Mouse (Mus musculus): ENCODE measurements around the gene 1700123O20Rik. TPM values are rescaled to one million over a fixed set of nuclear protein-coding genes. Genes with fewer than 3 reads are reported as not detected.

The 1700123O20Rik gene
- polyA plus RNA-seq, 1 experiment from 2014 or later = 84.9 TPM

GRCm38 (mm10) chr14:54709054-54709453, 23.0 kb downstream of the 1700123O20Rik start:
- ATAC-seq (ENCODE audit: low FRiP score, low read depth) = no peak
- no peak overlapping the region for H3K4me3 ChIP-seq
- 90% methylated on average over 9 of the region's 9 CpGs for WGBS

GRCm38 (mm10) chr14:54712074-54712473, 26.1 kb downstream of the 1700123O20Rik start, which contains the start of gene Cebpe:
TSS of gene Cebpe (minus strand) at chr14:54712174.
- H3K9me3 ChIP-seq = no peaks in the 10 kb centered on the region
- H3K4me2 ChIP-seq (replicated peaks) = no peak within 1 kb of the TSS
- no peak for ATAC-seq (ENCODE audit: low FRiP score, low read depth)
- peaks cover 7% of the 10 kb centered on the region; the same call in 1 of the 2 replicates for H3K27me3 ChIP-seq
- no peak within 1 kb of the TSS for H3K4me3 ChIP-seq
- H3K4me1 ChIP-seq = no peaks in the 10 kb centered on the region; the same call in 1 of the 2 replicates
- no peak within 1 kb of the TSS for H3K9ac ChIP-seq (replicated peaks)
- no peaks in the 10 kb centered on the region for H3K36me3 ChIP-seq
- no peak within 1 kb of the TSS for H3K27ac ChIP-seq (replicated peaks)
- WGBS = 85% methylated on average over 7 of the region's 7 CpGs

More at GRCm38 (mm10) chr14:54709054-54709453, 23.0 kb downstream of the 1700123O20Rik start:
- no peaks in the 10 kb centered on the region for H3K4me1 ChIP-seq
- H3K9me3 ChIP-seq = no peaks in the 10 kb centered on the region
- no peak overlapping the region for H3K9ac ChIP-seq (replicated peaks)
- H3K4me2 ChIP-seq (replicated peaks) = no peak overlapping the region
- H3K36me3 ChIP-seq = no peaks in the 10 kb centered on the region
- H3K27me3 ChIP-seq = no peaks in the 10 kb centered on the region
- H3K27ac ChIP-seq (replicated peaks) = no peak overlapping the region

- Histone ChIP-seq H3K27ac (replicated peaks) (no peak overlapping the region), H3K4me3 (no peak overlapping the region), H3K9me3 (no peaks in the 10 kb centered on the region), H3K36me3 (no peaks in the 10 kb centered on the region), H3K4me2 (replicated peaks) (no peak overlapping the region), H3K9ac (replicated peaks) (no peak overlapping the region), H3K27me3 (peaks cover 7% of the 10 kb centered on the region; the same call in 1 of the 2 replicates), H3K4me1 (no peaks in the 10 kb centered on the region; the same call in 1 of the 2 replicates)
- WGBS = 77% methylated on average over 8 of the region's 8 CpGs
- ATAC-seq (ENCODE audit: low FRiP score, low read depth) = no peak
These were observed 26.8 kb downstream of the 1700123O20Rik start for GRCm38 (mm10) chr14:54712861-54713260.

GRCm38 (mm10) chr14:54714121-54714520, 28.1 kb downstream of the 1700123O20Rik start:
- Histone ChIP-seq H3K36me3 (no peaks in the 10 kb centered on the region), H3K4me2 (replicated peaks) (peak overlapping the region; percentile 66), H3K27ac (replicated peaks) (no peak overlapping the region), H3K4me3 (peak overlapping the region; percentile 35), H3K27me3 (peaks cover 7% of the 10 kb centered on the region; the same call in 1 of the 2 replicates), H3K9me3 (no peaks in the 10 kb centered on the region), H3K9ac (replicated peaks) (peak overlapping the region; percentile 55; the same call in 1 of the 2 replicates), H3K4me1 (no peaks in the 10 kb centered on the region; the same call in 1 of the 2 replicates)
- ATAC-seq (ENCODE audit: low FRiP score, low read depth) = peak; percentile 48; the same call in 1 of the 2 replicates
- 3% methylated on average over 13 of the region's 13 CpGs for WGBS

- H3K4me3 ChIP-seq = peak overlapping the region; percentile 35
- H3K27ac ChIP-seq (replicated peaks) = no peak overlapping the region
- 2% methylated on average over 15 of the region's 15 CpGs for WGBS
- H3K4me2 ChIP-seq (replicated peaks) = peak overlapping the region; percentile 66
- H3K9me3 ChIP-seq = no peaks in the 10 kb centered on the region
- no peaks in the 10 kb centered on the region for H3K36me3 ChIP-seq
- H3K4me1 ChIP-seq = no peaks in the 10 kb centered on the region; the same call in 1 of the 2 replicates
- peak; percentile 55; the same call in 1 of the 2 replicates for ATAC-seq (ENCODE audit: low FRiP score, low read depth)
- H3K9ac ChIP-seq (replicated peaks) = peak overlapping the region; percentile 55
- peaks cover 7% of the 10 kb centered on the region; the same call in 1 of the 2 replicates for H3K27me3 ChIP-seq
These were observed 28.6 kb downstream of the 1700123O20Rik start for GRCm38 (mm10) chr14:54714617-54715081.

GRCm38 (mm10) chr14:54715402-54715801, 29.4 kb downstream of the 1700123O20Rik start:
- no peak overlapping the region for H3K9ac ChIP-seq (replicated peaks)
- no peaks in the 10 kb centered on the region for H3K9me3 ChIP-seq
- ATAC-seq (ENCODE audit: low FRiP score, low read depth) = no peak
- H3K4me2 ChIP-seq (replicated peaks) = no peak overlapping the region
- no peaks in the 10 kb centered on the region for H3K36me3 ChIP-seq
- H3K4me1 ChIP-seq = no peaks in the 10 kb centered on the region; the same call in 1 of the 2 replicates
- no peak overlapping the region for H3K4me3 ChIP-seq
- WGBS = 75% methylated on average over 1 of the region's 1 CpGs
- no peak overlapping the region for H3K27ac ChIP-seq (replicated peaks)
- H3K27me3 ChIP-seq = peaks cover 7% of the 10 kb centered on the region; the same call in 1 of the 2 replicates

- no peak for ATAC-seq (ENCODE audit: low FRiP score, low read depth)
- WGBS = 90% methylated on average over 11 of the region's 11 CpGs
- no peak overlapping the region for H3K4me3 ChIP-seq
These were observed 34.0 kb downstream of the 1700123O20Rik start for GRCm38 (mm10) chr14:54720041-54720440.

GRCm38 (mm10) chr14:54720654-54721350, 34.8 kb downstream of the 1700123O20Rik start:
- ATAC-seq (ENCODE audit: low FRiP score, low read depth) = no peak
- no peak overlapping the region for H3K4me2 ChIP-seq (replicated peaks)
- no peaks in the 10 kb centered on the region for H3K9me3 ChIP-seq
- WGBS = 85% methylated on average over 7 of the region's 7 CpGs
- H3K4me3 ChIP-seq = no peak overlapping the region
- no peaks in the 10 kb centered on the region for H3K27me3 ChIP-seq
- H3K9ac ChIP-seq (replicated peaks) = no peak overlapping the region
- H3K27ac ChIP-seq (replicated peaks) = no peak overlapping the region
- H3K36me3 ChIP-seq = no peaks in the 10 kb centered on the region
- no peaks in the 10 kb centered on the region for H3K4me1 ChIP-seq

More at GRCm38 (mm10) chr14:54720041-54720440, 34.0 kb downstream of the 1700123O20Rik start:
- Histone ChIP-seq H3K9me3 (no peaks in the 10 kb centered on the region), H3K36me3 (no peaks in the 10 kb centered on the region), H3K4me1 (no peaks in the 10 kb centered on the region; the same call in 1 of the 2 replicates), H3K27me3 (peaks cover 4% of the 10 kb centered on the region; the same call in 1 of the 2 replicates), H3K4me2 (replicated peaks) (no peak overlapping the region), H3K27ac (replicated peaks) (no peak overlapping the region), H3K9ac (replicated peaks) (no peak overlapping the region)

- Histone ChIP-seq H3K4me1 (no peaks in the 10 kb centered on the region), H3K9ac (replicated peaks) (no peak overlapping the region), H3K9me3 (no peaks in the 10 kb centered on the region), H3K4me2 (replicated peaks) (no peak overlapping the region), H3K27me3 (no peaks in the 10 kb centered on the region), H3K27ac (replicated peaks) (no peak overlapping the region), H3K4me3 (no peak overlapping the region), H3K36me3 (no peaks in the 10 kb centered on the region)
- no peak for ATAC-seq (ENCODE audit: low FRiP score, low read depth)
- 83% methylated on average over 10 of the region's 10 CpGs for WGBS
These were observed 35.7 kb downstream of the 1700123O20Rik start for GRCm38 (mm10) chr14:54721711-54722110.

- Histone ChIP-seq H3K4me2 (replicated peaks) (no peak overlapping the region), H3K4me1 (no peaks in the 10 kb centered on the region), H3K4me3 (no peak overlapping the region), H3K27me3 (no peaks in the 10 kb centered on the region), H3K27ac (replicated peaks) (no peak overlapping the region), H3K9me3 (no peaks in the 10 kb centered on the region), H3K36me3 (no peaks in the 10 kb centered on the region), H3K9ac (replicated peaks) (no peak overlapping the region)
- no peak for ATAC-seq (ENCODE audit: low FRiP score, low read depth)
- 84% methylated on average over 6 of the region's 6 CpGs for WGBS
These were observed 38.0 kb downstream of the 1700123O20Rik start for GRCm38 (mm10) chr14:54724049-54724448.

GRCm38 (mm10) chr14:54727565-54727964, 41.5 kb downstream of the 1700123O20Rik start:
- no peaks in the 10 kb centered on the region for H3K27me3 ChIP-seq
- H3K9me3 ChIP-seq = no peaks in the 10 kb centered on the region
- H3K36me3 ChIP-seq = no peaks in the 10 kb centered on the region
- no peak overlapping the region for H3K4me3 ChIP-seq
- no peak for ATAC-seq (ENCODE audit: low FRiP score, low read depth)
- H3K4me2 ChIP-seq (replicated peaks) = no peak overlapping the region
- no peaks in the 10 kb centered on the region for H3K4me1 ChIP-seq
- no peak overlapping the region for H3K9ac ChIP-seq (replicated peaks)
- 77% methylated on average over 5 of the region's 5 CpGs for WGBS
- no peak overlapping the region for H3K27ac ChIP-seq (replicated peaks)

Data from midbrain, embryonic 12.5 days (tissue).